Mouse (Mus musculus): Measurements from ENCODE around the gene Pbx2.

The Pbx2 gene

DNA sequence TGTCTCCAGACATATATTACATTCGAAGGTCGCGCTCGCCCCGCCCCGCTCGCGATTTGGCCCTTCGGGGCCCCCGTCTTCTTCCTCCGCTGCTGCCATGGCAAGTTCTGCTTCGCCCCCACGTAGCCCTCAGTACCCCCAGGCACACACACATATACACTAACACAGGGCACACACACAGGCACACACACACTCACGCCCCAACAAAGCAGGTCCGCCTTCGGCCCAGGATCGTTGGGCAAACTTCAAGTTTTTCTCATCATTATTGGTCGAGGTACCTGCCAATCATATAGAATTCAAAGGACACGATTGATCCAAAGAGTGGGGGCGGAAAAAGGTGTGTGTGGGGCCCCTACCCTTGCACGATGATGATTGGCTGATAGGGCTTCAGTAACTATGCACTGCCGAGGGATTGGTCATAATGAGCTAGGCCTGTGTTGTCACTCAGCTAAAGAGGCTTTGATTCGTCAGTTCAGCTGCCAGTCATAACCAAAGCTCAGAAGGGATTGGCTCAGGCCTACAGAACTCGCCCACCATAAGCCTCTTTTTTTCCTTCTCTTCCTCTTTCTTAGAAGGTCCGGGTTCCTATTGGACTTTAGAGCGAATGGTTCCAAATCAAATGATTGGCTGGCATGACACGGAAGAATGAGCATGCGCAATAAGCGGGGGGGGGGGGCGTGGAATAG, 12.5 kb downstream of the Pbx2 start, which contains the start of gene Rnf5:
Gene Rnf5, minus strand, starts transcription at position 316 of the 686 bp plus-strand sequence.
- peak; percentile 100 for DNase-seq (ENCODE audit: low spot score in 2 of 2)

DNA sequence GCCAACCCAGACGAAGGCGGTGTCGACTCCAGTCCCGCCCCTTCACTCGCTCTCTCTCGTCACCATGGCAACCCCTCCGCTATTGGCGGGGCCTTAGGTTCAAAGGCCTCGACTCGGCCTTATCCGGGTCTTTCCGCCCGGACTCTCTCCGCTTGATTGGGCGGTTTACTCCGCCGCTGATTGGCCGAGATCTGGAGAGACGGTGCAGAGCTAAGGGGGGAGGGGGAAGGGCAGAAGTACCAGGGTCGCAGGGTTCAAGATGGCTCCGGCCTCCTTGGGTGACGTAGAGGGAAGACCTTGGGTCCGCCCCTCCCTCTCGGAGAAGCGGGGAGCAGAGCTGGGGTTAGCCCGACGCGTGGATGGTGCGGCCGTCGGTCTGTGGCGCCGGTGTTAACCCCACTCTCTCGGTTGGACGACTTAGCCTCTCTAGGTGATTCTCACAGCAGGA, 13.0 kb downstream of the Pbx2 start, which contains the start of gene Agpat1:
Gene Agpat1, plus strand, starts transcription at position 202 of the 448 bp plus-strand sequence.
- peak; percentile 99 for DNase-seq (ENCODE audit: low spot score in 2 of 2)

DNA sequence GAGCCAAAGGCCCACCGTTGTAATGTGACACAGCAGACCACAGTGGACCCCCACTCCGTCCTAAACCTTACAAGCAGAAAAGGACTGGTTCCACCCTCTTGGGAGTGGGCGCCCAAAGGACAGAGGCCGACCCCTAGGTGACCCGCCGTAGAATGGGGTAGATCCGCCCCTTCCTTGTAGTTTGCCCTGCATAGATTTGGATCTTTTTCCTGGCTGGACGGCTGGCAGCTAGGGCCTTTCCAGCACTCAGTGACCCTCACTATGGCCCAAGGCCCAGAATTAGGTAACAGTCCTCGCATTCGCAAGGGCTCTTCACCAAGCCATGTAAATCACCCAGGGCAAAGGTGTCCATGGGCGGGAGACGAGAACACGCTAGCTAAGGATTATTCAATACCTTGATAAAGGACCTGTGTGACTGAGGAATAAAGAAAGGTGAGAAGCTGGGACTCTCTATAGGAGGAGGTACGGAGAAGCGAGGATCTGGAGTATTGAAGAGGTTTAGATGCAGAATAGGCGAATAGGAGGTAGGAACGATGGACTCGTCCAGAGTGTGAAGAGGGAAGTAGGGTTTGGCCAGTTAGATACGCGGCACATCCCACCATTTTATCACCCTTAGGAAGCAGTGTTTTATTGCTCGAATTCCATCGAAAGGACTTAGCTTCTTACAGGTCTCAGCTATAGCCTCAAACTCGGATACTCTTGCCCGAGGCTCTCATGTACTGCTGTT, 13.6 kb downstream of the Pbx2 start:
- DNase-seq (ENCODE audit: low spot score in 2 of 2) = no peak

DNA sequence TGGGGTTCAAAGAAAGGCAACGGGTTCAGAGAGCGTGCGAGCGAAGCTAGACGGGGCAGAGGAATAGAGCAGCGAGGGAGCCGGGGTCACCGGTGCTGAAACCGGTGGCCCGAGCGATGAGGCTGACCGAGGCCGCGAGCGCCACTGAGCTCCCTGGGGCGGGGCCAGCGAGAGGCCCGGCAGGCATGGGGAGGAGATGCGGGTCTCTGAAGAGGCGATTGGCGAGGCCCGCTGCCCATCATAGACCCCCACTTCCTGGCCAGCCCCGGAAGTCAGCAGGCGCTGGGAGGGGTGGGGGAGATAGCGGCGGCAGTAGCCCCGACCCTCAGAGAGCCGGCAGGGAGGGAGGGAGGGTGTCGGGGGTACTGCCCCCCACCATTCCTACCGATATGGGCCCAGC, 14.5 kb downstream of the Pbx2 start:
- DNase-seq (ENCODE audit: low spot score in 2 of 2) = peak; percentile 99

DNA sequence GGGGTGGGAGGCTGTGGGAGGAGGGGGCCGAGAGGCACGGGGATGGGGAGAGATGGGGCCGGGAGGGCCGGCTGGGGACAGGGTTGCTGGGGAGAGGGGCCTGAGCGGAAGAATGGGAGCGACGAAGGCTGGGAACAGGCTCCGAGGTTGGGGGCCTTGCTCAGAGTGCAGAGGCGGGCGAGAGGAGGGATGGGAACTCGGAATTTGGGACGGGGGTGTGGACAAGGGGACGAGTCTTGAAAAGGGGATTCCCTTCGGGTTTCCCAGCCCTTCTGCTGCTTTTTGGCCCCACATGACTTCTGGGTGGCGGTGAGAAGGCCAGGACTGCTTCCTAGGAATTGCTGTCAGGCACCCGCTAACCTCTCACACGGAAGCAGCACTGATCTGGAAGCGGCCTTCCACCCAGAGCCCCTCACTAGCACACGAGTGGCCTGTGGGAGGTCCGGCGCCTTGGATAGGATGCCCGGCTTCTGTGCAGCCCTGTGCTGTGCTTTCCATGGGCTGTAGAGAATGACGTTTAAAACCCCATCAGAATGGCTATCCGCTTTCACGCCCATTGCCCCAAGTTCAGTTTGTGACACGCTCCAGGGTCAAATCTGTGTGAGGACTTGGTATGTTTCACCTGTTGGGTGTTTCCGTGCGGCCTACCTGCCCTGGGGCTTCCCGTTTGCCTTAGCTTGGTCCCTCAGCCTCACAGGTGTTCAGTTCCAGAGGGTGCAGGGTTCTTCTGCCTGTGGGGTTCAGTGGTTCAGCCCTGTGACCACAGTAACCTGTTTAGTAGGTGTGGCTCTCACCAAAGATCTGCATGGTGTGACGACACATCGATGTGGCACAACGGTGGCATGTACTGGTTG, 15.3 kb downstream of the Pbx2 start:
- DNase-seq (ENCODE audit: low spot score in 2 of 2) = no peak

DNA sequence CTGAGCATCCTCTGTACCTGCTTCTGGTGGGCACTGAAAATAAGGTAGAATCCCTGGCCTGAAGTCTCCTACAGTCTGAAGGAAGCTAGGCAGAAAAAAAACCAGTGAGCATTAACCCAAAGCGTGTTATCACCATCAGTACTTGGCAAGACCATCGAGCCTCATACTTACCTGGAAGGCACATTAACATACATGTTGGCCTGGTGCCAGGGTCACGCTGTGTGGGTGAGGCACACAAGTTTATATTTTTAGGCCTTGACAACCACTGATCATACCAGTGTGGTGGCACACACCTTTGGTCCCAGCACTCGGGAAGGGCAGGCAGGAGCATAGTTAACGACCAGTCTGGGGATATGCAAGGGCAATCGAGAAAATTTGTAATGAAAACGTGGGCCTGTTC, 16.9 kb downstream of the Pbx2 start:
- DNase-seq (ENCODE audit: low spot score in 2 of 2) = peak in 1 of 2 experiments; percentile 60

DNA sequence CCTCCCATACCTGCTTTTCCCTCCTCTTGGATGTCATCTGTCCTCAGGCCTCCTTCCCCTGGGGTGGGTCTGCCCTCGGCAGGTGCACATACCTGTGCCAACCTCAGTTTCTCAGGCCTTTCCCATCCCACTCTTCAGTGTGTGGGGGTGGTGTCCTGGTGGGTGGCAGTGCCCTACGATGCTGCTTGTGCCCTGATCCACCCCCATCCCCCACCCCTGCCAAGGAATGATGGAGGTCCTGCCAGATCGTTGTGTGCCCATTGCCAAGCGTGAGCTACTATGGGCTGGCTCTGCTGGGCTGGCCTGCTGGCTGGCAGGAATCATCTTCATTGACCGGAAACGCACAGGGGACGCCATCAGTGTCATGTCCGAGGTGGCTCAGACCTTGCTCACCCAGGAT, 20.0 kb downstream of the Pbx2 start:
- no peak for DNase-seq (ENCODE audit: low spot score in 2 of 2)

DNA sequence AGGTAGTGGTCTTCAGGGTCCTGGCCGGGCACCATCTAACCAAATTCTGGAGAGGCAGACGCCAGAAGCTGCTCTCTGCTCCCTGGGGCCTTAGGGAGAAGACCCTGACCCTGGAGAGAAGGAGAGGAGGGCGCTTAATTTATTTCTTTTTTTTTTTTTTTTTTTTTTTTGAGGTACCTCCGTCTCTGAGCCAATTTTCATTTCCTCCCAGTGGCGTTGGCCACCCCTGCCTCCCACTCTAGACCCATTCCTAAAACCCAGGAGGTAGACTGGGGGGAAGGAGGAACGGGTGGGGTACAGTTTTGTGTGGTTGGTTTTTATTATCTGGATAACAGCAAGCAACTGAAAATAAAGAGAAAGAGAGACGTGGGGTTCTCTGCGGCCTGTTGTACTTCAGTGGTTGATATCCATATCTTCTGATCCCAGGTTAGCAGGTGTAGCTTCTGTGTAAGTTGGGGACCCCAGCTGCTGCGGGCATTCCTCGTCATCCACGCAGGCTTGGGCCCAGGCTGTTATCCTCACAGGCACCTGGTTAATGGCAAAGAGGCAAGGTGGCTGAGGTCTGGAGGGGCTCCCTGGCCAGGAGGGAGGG, 22.1 kb downstream of the Pbx2 start:
- no peak for DNase-seq (ENCODE audit: low spot score in 2 of 2)

DNA sequence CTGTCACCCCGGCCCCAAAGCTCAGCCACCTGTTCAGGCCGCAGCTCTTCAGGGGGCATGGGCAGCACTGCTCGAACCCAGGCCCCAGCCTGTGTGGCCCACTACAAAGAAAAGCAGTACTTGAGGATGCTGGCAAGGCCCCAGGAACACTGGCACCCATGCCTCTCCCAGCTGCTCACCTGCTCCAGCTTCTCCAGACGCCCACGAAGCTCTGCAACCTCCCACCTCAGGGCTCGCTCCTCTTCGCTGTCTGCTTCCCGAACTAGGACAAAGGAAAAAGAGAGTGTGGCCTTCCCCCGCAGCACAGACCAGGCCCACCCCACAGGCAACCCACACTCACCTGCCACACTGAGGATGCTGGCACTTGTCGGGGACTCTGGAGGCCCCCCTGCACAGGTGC, 22.8 kb downstream of the Pbx2 start:
- DNase-seq (ENCODE audit: low spot score in 2 of 2) = no peak

DNA sequence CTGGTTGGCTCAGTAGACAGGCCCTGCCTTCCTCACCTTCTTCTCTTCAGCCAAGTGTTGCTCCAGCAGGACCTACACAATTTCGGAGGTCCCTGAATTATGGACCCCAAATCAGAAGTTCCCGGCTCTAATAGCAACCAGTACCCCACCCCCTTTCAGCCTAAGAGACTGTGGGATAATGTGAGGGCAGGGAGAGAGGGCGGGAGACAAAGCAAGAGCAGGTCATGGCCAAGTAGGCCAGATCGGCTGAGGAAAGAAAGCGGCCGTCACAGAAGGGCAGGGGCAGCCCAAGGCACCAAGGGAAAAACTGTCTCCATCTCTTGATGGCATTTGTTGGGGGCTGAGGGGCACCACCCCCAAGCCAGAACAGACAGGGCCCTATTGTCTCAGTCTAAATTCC, 24.8 kb downstream of the Pbx2 start, which contains the start of gene Egfl8:
Gene Egfl8, minus strand, starts transcription at position 101 of the 400 bp plus-strand sequence.
- no peak for DNase-seq (ENCODE audit: low spot score in 2 of 2)

DNA sequence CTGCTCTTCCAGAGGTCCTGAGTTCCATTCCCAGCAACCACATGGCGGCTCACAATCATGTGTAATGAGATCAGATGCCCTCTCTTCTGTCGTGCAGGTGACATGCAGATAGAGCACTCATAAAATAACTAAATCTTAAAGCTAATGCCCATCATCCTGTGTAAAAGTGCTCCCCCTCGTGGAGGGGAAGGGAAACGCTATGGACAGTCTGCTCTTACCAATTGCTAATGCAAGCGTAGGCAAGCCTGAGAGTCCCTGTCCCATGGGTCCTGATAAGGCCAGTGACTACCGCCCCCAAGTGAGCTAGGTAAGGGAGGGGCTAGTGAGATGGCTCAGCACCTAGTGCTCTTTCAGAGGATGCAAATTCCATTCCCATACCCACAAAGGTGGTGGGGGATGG, 27.9 kb downstream of the Pbx2 start:
- DNase-seq (ENCODE audit: low spot score in 2 of 2) = peak in 1 of 2 experiments; percentile 35

DNA sequence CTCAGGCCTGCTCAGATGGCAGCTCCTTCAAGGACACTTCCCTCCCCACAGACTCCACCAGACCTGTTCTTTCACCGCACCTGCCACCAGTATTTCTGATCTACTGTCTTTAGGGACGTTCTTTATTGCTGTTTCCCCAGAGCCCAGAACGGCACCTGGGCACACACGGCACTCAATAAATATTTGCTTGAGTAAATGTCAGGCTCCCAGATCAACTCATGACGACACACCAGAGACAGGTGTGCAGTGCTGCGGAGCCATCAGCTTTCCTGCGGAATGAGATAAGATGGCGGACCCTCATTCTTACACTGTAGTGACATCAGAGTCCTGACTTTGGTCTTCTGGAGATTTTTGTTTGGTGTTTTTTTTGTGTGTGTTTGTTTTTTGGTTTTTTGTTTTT, 29.9 kb downstream of the Pbx2 start:
- no peak for DNase-seq (ENCODE audit: low spot score in 2 of 2)

DNA sequence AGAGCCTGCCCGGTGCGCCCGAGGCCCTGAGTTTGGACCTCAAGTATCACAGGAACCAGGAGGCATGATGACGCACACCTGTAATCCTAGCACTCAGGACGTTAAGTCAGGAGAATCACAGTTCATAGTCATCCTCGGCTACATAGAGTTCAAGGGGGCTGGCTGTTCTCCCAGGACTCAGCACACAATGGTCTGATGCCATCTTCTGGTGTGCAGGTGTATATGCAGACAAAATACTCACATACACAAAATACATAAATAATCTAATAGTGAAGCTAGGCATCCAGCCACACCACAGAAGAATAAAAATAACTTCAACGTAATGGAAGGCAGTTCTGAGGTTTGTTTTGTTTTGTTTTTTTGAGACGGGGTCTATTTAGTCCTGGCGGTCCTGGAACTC, 32.1 kb downstream of the Pbx2 start:
- peak in 1 of 2 experiments; percentile 27 for DNase-seq (ENCODE audit: low spot score in 2 of 2)

DNA sequence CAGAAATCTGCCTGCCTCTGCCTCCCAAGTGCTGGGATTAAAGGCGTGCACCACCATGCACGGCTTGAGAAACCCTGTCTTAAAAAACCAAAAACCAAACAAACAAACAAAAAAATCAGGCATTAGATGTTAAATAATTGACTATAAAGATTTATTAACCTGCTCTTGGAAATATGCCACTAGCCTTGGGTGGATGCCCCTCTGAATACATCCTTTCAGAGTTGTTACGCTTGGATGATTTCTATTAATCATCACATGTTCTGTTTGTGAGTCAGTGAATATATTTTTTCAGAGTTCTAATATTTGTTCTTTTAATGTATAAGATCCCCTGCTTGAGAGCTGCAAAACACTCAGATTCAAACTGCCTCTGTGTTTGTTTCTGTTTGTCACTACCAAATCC, 33.9 kb downstream of the Pbx2 start:
- DNase-seq (ENCODE audit: low spot score in 2 of 2) = no peak

DNA sequence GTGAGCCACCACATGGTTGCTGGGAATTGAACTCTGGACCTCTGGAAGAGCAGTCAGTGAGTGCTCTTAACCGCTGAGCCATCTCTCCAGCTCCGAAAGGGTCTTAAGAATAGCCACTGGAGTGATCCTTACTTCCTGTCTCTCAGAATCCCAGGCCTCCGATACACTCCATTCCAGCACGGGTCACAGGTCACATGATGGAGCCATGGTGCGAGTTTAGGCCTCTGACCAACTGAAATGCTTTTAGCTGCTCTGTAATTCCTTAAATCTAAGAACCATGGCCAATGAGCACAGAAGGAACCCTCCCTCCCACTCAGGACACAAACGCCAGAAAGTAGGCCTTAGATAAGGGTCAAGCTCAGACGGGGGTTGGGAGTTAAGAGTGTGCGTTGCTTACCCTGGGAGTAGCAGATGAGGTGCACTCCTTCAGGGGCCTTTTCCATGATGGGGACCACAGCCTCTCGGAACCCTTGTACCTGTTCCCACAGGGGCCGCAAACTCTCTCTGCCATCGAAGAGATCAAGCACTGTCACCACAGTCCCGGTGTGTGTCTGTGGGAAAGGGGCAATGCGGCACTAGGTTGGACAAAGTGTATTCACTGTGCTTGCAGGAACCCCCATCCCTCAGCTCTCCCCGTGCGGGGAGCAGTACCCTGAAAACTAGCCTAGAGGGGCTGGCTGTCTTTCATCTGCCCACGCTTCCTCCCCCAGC, 35.2 kb downstream of the Pbx2 start:
- no peak for DNase-seq (ENCODE audit: low spot score in 2 of 2)

DNA sequence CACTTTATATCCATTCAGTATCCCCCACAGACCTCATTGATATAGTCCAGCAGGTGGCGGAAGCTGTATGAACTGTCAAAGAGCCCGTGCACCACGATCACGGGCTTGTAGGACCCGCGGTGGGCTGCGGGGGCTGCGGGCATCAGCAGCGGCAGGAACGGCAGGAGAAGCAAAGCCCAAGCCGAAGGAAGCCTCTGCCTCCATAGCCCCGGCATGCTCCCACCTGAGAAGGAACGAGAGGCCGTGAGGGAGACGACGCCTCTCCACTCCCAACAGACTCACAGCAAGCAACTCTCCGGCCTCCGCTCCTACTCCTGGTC, 35.7 kb downstream of the Pbx2 start:
- DNase-seq (ENCODE audit: low spot score in 2 of 2) = peak in 1 of 2 experiments; percentile 64

DNA sequence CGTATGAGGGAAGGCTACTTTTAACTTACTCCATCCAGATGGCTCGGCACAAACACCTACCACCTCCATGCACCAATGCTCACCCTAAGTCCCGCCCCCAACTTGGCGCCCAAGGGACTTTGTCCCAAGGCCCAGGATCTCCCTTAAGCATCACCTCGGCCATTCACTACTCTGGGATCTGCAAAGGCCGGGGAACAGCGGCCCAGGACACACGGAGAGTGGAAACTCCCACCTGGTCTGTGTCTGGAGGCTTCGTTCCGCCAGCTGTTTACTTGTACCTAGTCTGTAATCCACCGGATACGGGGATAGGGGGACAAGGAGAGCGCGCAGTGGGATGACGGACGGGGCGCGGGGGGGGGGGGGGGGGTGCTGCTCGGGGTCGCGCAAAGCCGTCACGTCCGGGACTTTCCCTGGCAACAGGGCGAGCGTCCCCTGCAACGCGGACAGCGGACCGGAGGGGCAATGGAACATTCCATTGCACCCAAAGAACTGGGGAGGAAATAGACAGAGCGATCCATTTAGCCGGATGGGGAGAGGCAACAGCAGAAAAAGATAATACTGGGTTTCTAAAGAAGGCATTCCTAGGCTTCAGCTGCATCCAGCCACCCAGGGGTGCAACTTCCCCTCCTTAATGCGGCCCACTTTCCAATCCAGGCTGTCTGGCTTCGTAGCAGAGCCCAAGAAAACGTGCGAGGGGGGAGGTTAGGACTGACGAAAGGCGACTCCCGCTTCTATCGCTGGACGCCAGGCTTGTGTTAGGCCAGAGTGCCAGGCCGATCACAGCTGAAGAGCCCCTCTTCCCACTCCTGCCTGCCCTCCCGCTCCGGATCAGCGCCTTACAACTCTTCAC, 36.3 kb downstream of the Pbx2 start:
- DNase-seq (ENCODE audit: low spot score in 2 of 2) = peak; percentile 94

DNA sequence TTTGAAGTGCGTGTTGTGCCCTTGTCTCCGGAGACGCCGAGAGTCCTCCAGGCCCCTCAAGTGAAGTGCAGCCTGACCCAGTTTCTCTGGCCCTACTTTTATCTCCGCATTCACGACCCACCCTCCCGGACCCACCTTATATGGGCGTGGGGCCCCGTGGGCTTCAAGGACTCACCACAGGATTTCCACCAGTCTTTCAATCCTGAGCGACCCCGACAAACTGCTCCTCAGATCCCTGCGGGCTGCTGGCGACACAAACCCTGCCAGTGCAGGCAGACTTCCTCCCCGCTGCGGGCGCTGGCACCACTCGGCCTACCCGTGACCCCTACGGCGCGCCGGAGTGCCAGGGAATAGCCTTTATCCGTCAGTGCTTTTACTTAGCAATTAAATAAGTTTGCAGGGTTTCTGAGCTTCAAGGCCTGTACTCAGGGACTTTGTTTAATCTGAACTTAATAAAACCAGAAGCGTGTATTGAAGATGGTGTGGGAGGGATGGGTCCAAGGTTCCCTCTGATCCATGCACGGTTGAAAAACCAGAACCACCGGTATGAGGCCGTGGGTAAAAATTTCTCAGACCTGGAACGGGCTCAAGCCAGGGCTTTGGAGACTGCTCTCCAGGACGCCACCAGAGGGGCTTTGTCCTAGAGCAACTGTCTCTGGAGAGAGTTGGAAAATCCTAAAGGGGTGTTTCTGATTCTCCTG, 37.0 kb downstream of the Pbx2 start, which contains the start of gene Ppt2:
Gene Ppt2, minus strand, starts transcription at position 568 of the 701 bp plus-strand sequence.
- peak in 1 of 2 experiments; percentile 66 for DNase-seq (ENCODE audit: low spot score in 2 of 2)

DNA sequence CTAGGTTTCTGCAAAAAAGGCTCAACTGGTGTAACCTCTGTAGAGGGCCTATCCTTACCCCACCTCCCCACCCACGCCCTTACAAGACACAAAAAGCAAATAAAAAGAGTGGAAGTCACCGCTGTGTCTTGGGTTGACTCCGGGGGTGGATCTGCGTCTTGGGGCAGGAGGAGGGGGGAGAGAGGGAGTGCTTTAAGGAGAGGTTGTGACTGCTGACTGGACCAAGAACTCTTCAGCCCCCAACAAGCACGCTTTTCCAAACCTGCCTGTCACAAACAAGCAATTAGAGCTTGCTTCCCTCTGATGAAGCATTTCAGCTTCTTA, 37.5 kb downstream of the Pbx2 start:
- DNase-seq (ENCODE audit: low spot score in 2 of 2) = no peak

Measured in right cerebral cortex, postnatal 10 days (tissue).